Mouse (Mus musculus) heart, adult 18-20 months (tissue): ENCODE measurements around the gene Gm13102. TPM values are rescaled to one million over a fixed set of nuclear protein-coding genes. Genes with fewer than 3 reads are reported as not detected.
"Not testable (repeated sequence)": the region's sequence is repeated elsewhere in the genome, so short reads cannot be mapped to it uniquely, and the experiment has no call there.

ENCODE experiments used
- DNase-seq, 2 experiments: peaks; one replicate each; pipeline ENCODE4 v3.0.0; 2021 to 2022; ENCODE audit warnings: mixed read lengths in 1 of 2
- long read RNA-seq, 2 experiments: library from polyadenylated mRNA; stranded (forward); transcript quantifications; one replicate each; pipeline ENCODE4 v2.0.0; 2021
- total RNA-seq, 2 experiments: library from RNA; stranded (reverse); gene quantifications; 2 replicates each; pipeline ENCODE4 v1.2.3; 2021

The Gm13102 gene
- not detected for total RNA-seq
- long read RNA-seq, experiment 1 = 0 reads
- long read RNA-seq, experiment 2 = 0 reads

GRCm38 (mm10) chr4:144106174-144106573 is at the start of gene Gm13102:
TSS of gene Gm13102 (plus strand) at chr4:144106474.
- not testable (repeated sequence) for DNase-seq

- not testable (repeated sequence) for DNase-seq
These were observed 47.4 kb upstream of the Gm13102 start, which contains the start of gene Pramel4 for GRCm38 (mm10) chr4:144058826-144059225. TSS of gene Pramel4 (plus strand) at chr4:144059126.

Other genes starting within 250 kb of the Gm13102 start
- not detected for gene Pramef6, start 206.1 kb upstream of the Gm13102 start, total RNA-seq
- not detected for gene Pramef25, start 155.5 kb upstream of the Gm13102 start, total RNA-seq
- not detected for gene Gm13101, start 139.5 kb upstream of the Gm13102 start, total RNA-seq
- not detected for gene Pramef17, start 112.1 kb upstream of the Gm13102 start, total RNA-seq
- gene Pramel4, start 47.3 kb upstream of the Gm13102 start, total RNA-seq = not detected
- gene Oog3, start 56.2 kb downstream of the Gm13102 start, total RNA-seq = not detected
- gene Oog2, start 84.2 kb downstream of the Gm13102 start, total RNA-seq = not detected
- not detected for gene C87977, start 106.8 kb downstream of the Gm13102 start, total RNA-seq
- not detected for gene Pramel5, start 174.0 kb downstream of the Gm13102 start, total RNA-seq
- not detected for gene Gm13128, start 223.8 kb downstream of the Gm13102 start, total RNA-seq